Mouse (Mus musculus) forebrain, postnatal 0 days (tissue): ENCODE measurements at regions not wholly inside any gene's neighbourhood (a gene's known extent, or its start where the extent isn't known, plus 50 kb on each side); places are given as distances from the start of the nearest gene placed in this dataset.

ENCODE experiments used
- ATAC-seq: fragments of 200-750 bp; cut with Nextera tagmentation; 2 replicates; pipeline ENCODE4 v1.8.0; 2017; ENCODE audit warnings: mild to moderate bottlenecking, moderate library complexity
- DNase-seq: peaks from one replicate; pipeline ENCODE4 v3.0.0-alpha.2; 2015
- H3K27ac ChIP-seq: fragments of 300-500 bp; sonication (generic); 2 replicates; pipeline ENCODE4 v1.5.1; 2014; ENCODE audit warnings: low read depth, mild to moderate bottlenecking, antibody characterized with exemption, low read length, moderate library complexity, mixed read lengths
- H3K27me3 ChIP-seq: fragments of 300-500 bp; sonication (generic); 2 replicates; pipeline ENCODE4 v1.6.1; 2014; ENCODE audit warnings: mild to moderate bottlenecking, low read length, mixed read lengths; ENCODE audit not compliant: insufficient read depth
- H3K36me3 ChIP-seq: fragments of 300-500 bp; sonication (generic); 2 replicates; pipeline ENCODE4 v1.6.1; 2014; ENCODE audit warnings: mild to moderate bottlenecking, moderate library complexity; ENCODE audit not compliant: insufficient read depth
- H3K4me1 ChIP-seq: fragments of 300-500 bp; sonication (generic); 2 replicates; pipeline ENCODE4 v1.6.1; 2014; ENCODE audit warnings: antibody characterized with exemption; ENCODE audit not compliant: insufficient read depth
- H3K4me2 ChIP-seq: fragments of 300-500 bp; sonication (generic); 2 replicates; pipeline ENCODE4 v1.6.1; 2014; ENCODE audit warnings: low read depth, mild to moderate bottlenecking, moderate library complexity
- H3K4me3 ChIP-seq: fragments of 300-500 bp; sonication (generic); 2 replicates; pipeline ENCODE4 v1.5.1; 2014; ENCODE audit warnings: low read depth, low read length, mixed read lengths
- H3K9ac ChIP-seq: fragments of 300-500 bp; sonication (generic); 2 replicates; pipeline ENCODE4 v1.6.1; 2014; ENCODE audit warnings: mild to moderate bottlenecking
- H3K9me3 ChIP-seq: fragments of 300-500 bp; sonication (generic); 2 replicates; pipeline ENCODE4 v1.6.1; 2016; ENCODE audit warnings: low read length
- CTCF ChIP-seq: sonication (generic); IDR thresholded peaks from 2 replicates; pipeline ENCODE4 v1.5.1; 2016; ENCODE audit warnings: antibody characterized with exemption, control low read depth, low read depth
- WGBS: fragments of 180-500 bp; shearing (Covaris S2); extraction: QIAGEN DNeasy Blood & Tissue Kit; methylation state at CpG from one replicate; pipeline ENCODE4 v1.1.7; 2014; 5-methylcytosine and 5-hydroxymethylcytosine counted together

- Histone ChIP-seq H3K9me3 (no peaks in the 10 kb centered on the region), H3K4me2 (peak overlapping the region; percentile 59), H3K36me3 (no peaks in the 10 kb centered on the region), H3K27me3 (no peaks in the 10 kb centered on the region), H3K9ac (peak overlapping the region; percentile 45), H3K4me1 (no peaks in the 10 kb centered on the region), H3K4me3 (peak overlapping the region; percentile 33), H3K27ac (peak overlapping the region; percentile 64; the same call in 1 of the 2 replicates)
- peak; percentile 56 for TF ChIP-seq CTCF
- ATAC-seq (peak; percentile 95), DNase-seq (peak; percentile 74)
- 20% methylated on average over 23 of the region's 23 CpGs for WGBS
Observed at GRCm38 (mm10) chr10:117478202-117478930, 98.6 kb upstream of the Cpsf6 start.

DNA sequence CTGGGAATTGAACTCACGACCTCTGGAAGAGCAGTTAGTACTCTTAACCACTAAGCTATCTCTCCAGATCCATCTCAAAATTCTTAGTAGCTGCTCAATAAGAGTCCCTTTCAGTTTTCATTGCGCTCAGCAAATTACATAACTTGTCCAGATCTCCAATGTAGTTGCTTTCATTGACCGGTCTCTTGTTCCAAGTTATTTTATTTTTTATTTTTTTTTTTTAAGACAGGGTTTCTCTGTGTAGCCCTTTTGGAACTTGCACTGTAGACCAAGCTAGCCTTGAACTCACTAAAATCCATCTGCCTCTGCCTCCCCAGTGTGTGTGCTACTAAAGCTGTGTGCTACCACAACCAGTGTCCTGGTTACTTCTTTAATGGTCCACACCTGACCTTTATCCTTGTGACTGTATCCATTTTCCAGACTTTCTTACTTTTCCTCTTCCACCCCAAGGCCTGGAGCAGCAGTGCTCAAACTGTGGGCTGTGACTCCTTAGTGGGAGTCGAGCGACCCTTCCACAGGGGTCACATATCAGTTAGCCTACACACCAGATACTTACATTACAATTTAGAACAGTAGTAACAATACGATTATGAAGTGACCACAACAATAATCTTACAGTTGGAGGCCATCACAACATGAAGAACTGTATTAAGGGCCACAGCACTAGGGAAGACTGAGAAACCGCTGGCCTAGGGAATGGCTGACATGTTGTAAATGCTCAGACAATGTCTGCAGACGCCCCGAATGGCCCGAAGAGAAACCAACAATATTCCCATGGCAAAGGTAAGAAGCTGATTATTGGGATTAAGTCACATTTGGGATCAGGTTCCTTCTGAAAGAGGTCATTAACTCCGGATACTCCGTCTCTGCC lies 97.8 kb upstream of the Cpsf6 start:
- no peak for TF ChIP-seq CTCF
- Histone ChIP-seq H3K4me3 (peak overlapping the region; percentile 33), H3K4me1 (no peaks in the 10 kb centered on the region), H3K9me3 (no peaks in the 10 kb centered on the region), H3K27ac (peak overlapping the region; percentile 64; the same call in 1 of the 2 replicates), H3K9ac (peak overlapping the region; percentile 45), H3K27me3 (no peaks in the 10 kb centered on the region), H3K4me2 (peak overlapping the region; percentile 59), H3K36me3 (no peaks in the 10 kb centered on the region)
- ATAC-seq (0 out of 2 replicates have a peak, but pooled peaks have one; percentile 8), DNase-seq (no peak)
- WGBS: 45% methylated on average over 12 of the region's 12 CpGs

GRCm38 (mm10) chr10:117475086-117475945 lies 95.5 kb upstream of the Cpsf6 start:
- Histone ChIP-seq H3K9ac (no peak overlapping the region), H3K27me3 (no peaks in the 10 kb centered on the region), H3K9me3 (no peaks in the 10 kb centered on the region), H3K4me1 (no peaks in the 10 kb centered on the region), H3K36me3 (no peaks in the 10 kb centered on the region), H3K4me2 (no peak overlapping the region), H3K27ac (no peak overlapping the region), H3K4me3 (no peak overlapping the region)
- TF ChIP-seq CTCF: no peak
- 68% methylated on average over 13 of the region's 13 CpGs for WGBS
- DNase-seq: no peak
- ATAC-seq: 0 out of 2 replicates have a peak, but pooled peaks have one; percentile 18

- H3K4me3 ChIP-seq: no peak overlapping the region
- H3K4me2 ChIP-seq: no peak overlapping the region
- H3K27me3 ChIP-seq: no peaks in the 10 kb centered on the region
- H3K9me3 ChIP-seq: no peaks in the 10 kb centered on the region
- DNase-seq: no peak
- no peak for ATAC-seq
- no peaks in the 10 kb centered on the region for H3K36me3 ChIP-seq
- H3K4me1 ChIP-seq: no peaks in the 10 kb centered on the region
- 91% methylated on average over 4 of the region's 4 CpGs for WGBS
- TF ChIP-seq CTCF: no peak
- no peak overlapping the region for H3K27ac ChIP-seq
- no peak overlapping the region for H3K9ac ChIP-seq
Observed at GRCm38 (mm10) chr10:117474351-117475085, 94.7 kb upstream of the Cpsf6 start.

GRCm38 (mm10) chr10:117473471-117473870 lies 93.7 kb upstream of the Cpsf6 start:
- Histone ChIP-seq H3K9ac (no peak overlapping the region), H3K36me3 (no peaks in the 10 kb centered on the region), H3K27me3 (no peaks in the 10 kb centered on the region), H3K27ac (no peak overlapping the region), H3K9me3 (no peaks in the 10 kb centered on the region), H3K4me2 (no peak overlapping the region), H3K4me3 (no peak overlapping the region), H3K4me1 (no peaks in the 10 kb centered on the region)
- DNase-seq (no peak), ATAC-seq (no peak)
- 95% methylated on average over 4 of the region's 4 CpGs for WGBS
- no peak for TF ChIP-seq CTCF

DNA sequence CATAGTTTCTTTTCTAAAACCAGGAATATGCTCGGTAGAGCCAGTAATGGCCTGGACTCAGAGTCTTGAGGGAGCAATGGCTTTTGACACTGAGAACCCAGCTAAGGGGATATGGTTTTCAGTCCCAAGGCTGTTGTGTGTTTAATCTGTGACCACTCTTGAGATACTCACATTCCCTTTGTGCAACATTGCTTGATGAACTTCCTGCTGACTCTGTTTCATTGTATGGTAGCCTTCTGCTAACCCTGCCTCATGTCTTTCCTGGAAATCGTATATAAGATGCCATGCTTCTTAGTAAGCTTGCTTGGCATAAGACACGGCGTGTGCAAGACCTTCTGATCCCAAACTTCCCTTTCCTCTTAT lies 92.7 kb upstream of the Cpsf6 start:
- TF ChIP-seq CTCF: no peak
- Histone ChIP-seq H3K36me3 (no peaks in the 10 kb centered on the region), H3K27me3 (no peaks in the 10 kb centered on the region), H3K4me2 (no peak overlapping the region), H3K4me1 (no peaks in the 10 kb centered on the region), H3K27ac (no peak overlapping the region), H3K4me3 (no peak overlapping the region), H3K9ac (no peak overlapping the region), H3K9me3 (no peaks in the 10 kb centered on the region)
- DNase-seq: no peak
- 95% methylated on average over 4 of the region's 4 CpGs for WGBS
- ATAC-seq: no peak
